Mouse (Mus musculus): ENCODE data around the gene Smok2b.
"Not testable (repeated sequence)": the region's sequence is repeated elsewhere in the genome, so short reads cannot be mapped to it uniquely, and the experiment has no call there.

Smok2b gene

DNA sequence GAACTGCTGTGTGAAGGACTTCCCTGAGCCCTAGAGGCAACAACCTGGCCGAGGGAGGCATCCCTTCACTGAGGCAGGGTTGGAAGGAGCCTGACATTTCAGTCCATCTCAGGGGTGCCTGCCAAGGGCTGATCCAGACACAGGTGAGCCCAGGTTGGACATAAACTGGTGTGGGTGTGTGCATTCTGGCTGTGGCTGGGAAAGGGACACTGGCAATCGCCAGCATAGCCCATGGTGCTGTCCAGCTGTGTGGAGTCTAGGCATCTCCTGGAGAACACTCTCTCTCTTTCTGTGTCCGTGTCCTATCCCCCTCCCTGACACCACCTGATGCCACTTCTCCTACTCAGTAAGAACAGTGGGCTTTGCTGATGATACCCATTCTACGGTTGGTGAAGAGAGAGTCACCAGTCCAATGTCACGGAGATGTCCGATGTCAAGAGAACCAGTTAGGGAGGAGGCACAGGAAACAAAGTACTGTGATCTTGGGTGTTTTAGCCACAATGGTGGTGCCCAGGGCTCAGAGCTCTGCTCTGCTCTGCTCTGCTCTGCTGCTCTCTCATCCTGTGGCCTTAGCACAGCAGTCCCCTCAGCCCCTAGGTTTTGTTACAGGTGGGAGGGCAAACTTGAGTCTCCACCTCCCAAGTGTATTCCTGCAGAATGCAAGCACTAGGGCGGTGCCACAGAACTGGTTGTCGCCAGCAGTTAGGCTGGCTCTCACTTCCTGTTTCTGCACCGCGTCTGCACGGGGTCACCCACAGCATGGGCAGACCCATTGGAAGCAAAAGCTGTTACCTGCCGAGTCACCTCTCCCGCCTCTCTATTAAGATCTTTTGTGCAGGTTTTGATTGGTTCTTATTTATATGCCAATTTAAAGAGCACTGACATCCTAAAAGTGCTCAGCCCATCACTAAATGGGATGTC, 11.0 kb downstream of the Smok2b start:
- DNase-seq (ENCODE audit: low spot score), result not testable (repeated sequence)

DNA sequence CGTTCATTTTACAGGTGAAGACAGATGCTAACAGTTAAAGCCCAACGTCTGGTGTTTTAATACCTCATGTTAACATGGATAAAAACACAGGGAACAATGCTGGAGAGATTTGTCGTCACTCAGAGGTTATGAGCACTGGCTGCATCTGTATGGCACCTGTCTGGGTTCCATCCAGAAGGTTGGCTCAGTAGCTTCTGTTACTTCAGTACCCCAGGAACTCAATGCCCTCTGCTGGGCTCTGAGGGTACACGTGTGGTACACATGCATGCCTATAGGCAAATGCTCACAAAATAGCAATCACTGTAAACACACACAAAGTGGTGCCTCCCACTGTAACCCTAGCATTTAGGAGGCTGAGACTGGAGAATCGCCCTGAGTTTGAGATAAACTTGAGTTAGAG, 24.7 kb downstream of the Smok2b start:
- not testable (repeated sequence) for DNase-seq (ENCODE audit: low spot score)
